Comparison of ENCODE assay signal across 9 mouse cellular contexts in genomic region chr1:172143570-172143969, GRCm38 (mm10). TPM values are rescaled to one million over a fixed set of nuclear protein-coding genes. Genes with fewer than 3 reads are reported as not detected.
DNase-seq lines count a peak whose midpoint lies in the region; ATAC-seq lines count a peak whose summit lies in the region.
"Had no signal": no experiment of that assay in that cellular context is flagged by ENCODE, and none has a peak within 500 bp of the region (broad histone marks: within the 10 kb centered on the region; RNA-seq: fewer than 3 reads in every experiment).

No protein-coding gene starts in this region.

- H3K4me1 ChIP-seq in forebrain, embryonic 14.5 days (ENCODE audit: control insufficient read depth, insufficient read depth, low read length), result peaks cover 4% of the 10 kb centered on the region
- 0 out of 2 replicates have a peak, but pooled peaks cover 2% of the 10 kb centered on the region for H3K4me1 ChIP-seq in forebrain, embryonic 11.5 days (replicated peaks; ENCODE audit: control insufficient read depth, insufficient read depth, low read length)

- 35% methylated on average over 1 of the region's 1 CpGs for WGBS in forebrain, embryonic 14.5 days
- WGBS in forebrain, embryonic 11.5 days, result 31% methylated on average over 1 of the region's 1 CpGs

- no peak overlapping the region for H3K9ac ChIP-seq in forebrain, embryonic 14.5 days (ENCODE audit: low read length)
- no peak overlapping the region for H3K9ac ChIP-seq in forebrain, embryonic 11.5 days (ENCODE audit: low read length)
- H3K9ac ChIP-seq: neural tube, embryonic 13.5 days had no signal

- H3K4me3 ChIP-seq in forebrain, embryonic 14.5 days (ENCODE audit: low read depth, low read length), result no peak overlapping the region
- no peak overlapping the region for H3K4me3 ChIP-seq in forebrain, embryonic 11.5 days (ENCODE audit: low read depth, low read length)
- H3K4me3 ChIP-seq: neural tube, embryonic 13.5 days had no signal

- 0 out of 2 replicates have a peak, but pooled peaks have one; percentile 29 for ATAC-seq in forebrain, embryonic 14.5 days
- ATAC-seq in forebrain, embryonic 11.5 days (replicated peaks; ENCODE audit: low FRiP score), result no peak; the same call in 1 of the 2 replicates
- peak; percentile 77 for ATAC-seq in megakaryocyte-erythroid progenitor cell, adult 5-6 weeks (replicated peaks; ENCODE audit: low FRiP score, low TSS enrichment, poor library complexity, severe bottlenecking)

- no peak overlapping the region for H3K27ac ChIP-seq in forebrain, embryonic 14.5 days (ENCODE audit: low read depth, low read length)
- no peak overlapping the region for H3K27ac ChIP-seq in forebrain, embryonic 11.5 days (ENCODE audit: low read depth, low read length)
- H3K27ac ChIP-seq: neural tube, embryonic 13.5 days had no signal

- no peak overlapping the region for H3K4me2 ChIP-seq in forebrain, embryonic 14.5 days (ENCODE audit: low read length)
- H3K4me2 ChIP-seq in forebrain, embryonic 11.5 days (ENCODE audit: low read depth, low read length, severe bottlenecking), result no peak overlapping the region
- H3K4me2 ChIP-seq: neural tube, embryonic 13.5 days had no signal

- no peaks in the 10 kb centered on the region for H3K27me3 ChIP-seq in forebrain, embryonic 14.5 days (replicated peaks; ENCODE audit: control insufficient read depth, insufficient read depth, low read length)
- no peaks in the 10 kb centered on the region for H3K27me3 ChIP-seq in forebrain, embryonic 11.5 days (ENCODE audit: control insufficient read depth, insufficient read depth, low read length)
- H3K27me3 ChIP-seq: neural tube, embryonic 13.5 days had no signal

- peak; percentile 78 for DNase-seq in forebrain, embryonic 14.5 days (ENCODE audit: low spot score)
- no peak for DNase-seq in forebrain, embryonic 11.5 days (ENCODE audit: low spot score)
- DNase-seq in 3T3-L1 (ENCODE audit: low read depth, low spot score), result peak; percentile 86
- peak; percentile 60 for DNase-seq in adipocyte (ENCODE audit: low spot score)
- DNase-seq in forelimb bud, embryonic 11.5 days (ENCODE audit: low read depth, low spot score), result peak; percentile 59
- DNase-seq in layer of hippocampus, adult 9-11 months, result peak; percentile 63
- DNase-seq in thymus, postnatal 25 days, result peak; percentile 69

- no peaks in the 10 kb centered on the region for H3K36me3 ChIP-seq in forebrain, embryonic 14.5 days (ENCODE audit: control insufficient read depth, insufficient read depth, low read length)
- no peaks in the 10 kb centered on the region for H3K36me3 ChIP-seq in forebrain, embryonic 11.5 days (ENCODE audit: control insufficient read depth, insufficient read depth, low read length)
- H3K36me3 ChIP-seq: neural tube, embryonic 13.5 days had no signal

- H3K9me3 ChIP-seq in forebrain, embryonic 14.5 days (replicated peaks; ENCODE audit: control insufficient read depth, low read length), result no peaks in the 10 kb centered on the region
- no peaks in the 10 kb centered on the region for H3K9me3 ChIP-seq in forebrain, embryonic 11.5 days (ENCODE audit: control insufficient read depth, low read length)
- H3K9me3 ChIP-seq: neural tube, embryonic 13.5 days had no signal

RNA-seq across cellular contexts. Expression of gene Dcaf8, which starts 4.3 kb away (rescaled TPM):
- polyA plus RNA-seq in forebrain, embryonic 14.5 days (2014; fragmentation: Nextera tagmentation; extraction: Ambion mirVana), result 76.1 and 83.1 TPM in 2 replicates
- polyA plus RNA-seq in forebrain, embryonic 11.5 days (2014; fragmentation: Nextera tagmentation; extraction: Ambion mirVana), result 116 and 118 TPM in 2 replicates
- total RNA-seq in megakaryocyte-erythroid progenitor cell, adult 5-6 weeks (2014; fragmentation: Nextera tagmentation), result 106 and 110 TPM in 2 replicates
- 132 and 142 TPM in 2 replicates for total RNA-seq in megakaryocyte-erythroid progenitor cell, adult 5-6 weeks (2017)

RNA-seq across cellular contexts. Expression of gene Pex19, which starts 17.0 kb away (rescaled TPM):
- polyA plus RNA-seq in forebrain, embryonic 14.5 days (2014; fragmentation: Nextera tagmentation; extraction: Ambion mirVana), result 159 TPM in 2 replicates
- 146 and 150 TPM in 2 replicates for polyA plus RNA-seq in forebrain, embryonic 11.5 days (2014; fragmentation: Nextera tagmentation; extraction: Ambion mirVana)
- 31.6 and 53.9 TPM in 2 replicates for total RNA-seq in megakaryocyte-erythroid progenitor cell, adult 5-6 weeks (2014; fragmentation: Nextera tagmentation)
- 45.1 and 48.2 TPM in 2 replicates for total RNA-seq in megakaryocyte-erythroid progenitor cell, adult 5-6 weeks (2017)
